ENCODE assay signal across 11 mouse cellular contexts in genomic region chr6:30176496-30176895, GRCm38 (mm10).
A peak's percentile ranks its signal among the peaks of the same experiment; 100 is the strongest.
DNase-seq lines count a peak whose midpoint lies in the region; ATAC-seq and TF ChIP-seq lines count a peak whose summit lies in the region.
"Had no signal": no experiment of that assay in that cellular context is flagged by ENCODE, and none has a peak within 500 bp of the region (broad histone marks: within the 10 kb centered on the region; RNA-seq: fewer than 3 reads in every experiment).

No protein-coding gene starts in this region.

- peaks cover 95% of the 10 kb centered on the region for H3K27me3 ChIP-seq in heart, embryonic 12.5 days (replicated peaks)
- peaks cover 100% of the 10 kb centered on the region for H3K27me3 ChIP-seq in liver, embryonic 13.5 days
- peaks cover 93% of the 10 kb centered on the region for H3K27me3 ChIP-seq in limb, embryonic 11.5 days (ENCODE audit: control insufficient read depth, insufficient read depth, low read length)

- in situ Hi-C loops in ES-E14 (cut with MboI; ENCODE audit: low sequenced_read_pairs in 2 of 2, unreplicated experiment in 2 of 2): no loop called here

- no peak overlapping the region for H3K9ac ChIP-seq in heart, embryonic 12.5 days
- H3K9ac ChIP-seq in liver, embryonic 13.5 days: no peak overlapping the region
- peak overlapping the region; percentile 72 for H3K9ac ChIP-seq in ES-E14 (ENCODE audit: insufficient read depth, low read depth, low read length, poor library complexity, severe bottlenecking)
- H3K9ac ChIP-seq in limb, embryonic 11.5 days (ENCODE audit: low read length): no peak overlapping the region

- WGBS in heart, embryonic 12.5 days: 3% methylated on average over 12 of the region's 12 CpGs
- 6% methylated on average over 12 of the region's 12 CpGs for WGBS in liver, embryonic 13.5 days (ENCODE audit: insufficient replicate concordance)
- 2% methylated on average over 12 of the region's 12 CpGs for WGBS in limb, embryonic 11.5 days

- peaks cover 59% of the 10 kb centered on the region for H3K4me1 ChIP-seq in heart, embryonic 12.5 days (replicated peaks)
- peaks cover 60% of the 10 kb centered on the region for H3K4me1 ChIP-seq in liver, embryonic 13.5 days (replicated peaks)
- peaks cover 10 to 25% of the 10 kb centered on the region in 2 experiments for H3K4me1 ChIP-seq in ES-E14 (ENCODE audit: control insufficient read depth in 2 of 2, insufficient read depth in 2 of 2, low read length in 2 of 2, poor library complexity in 1 of 2)
- peaks cover 31% of the 10 kb centered on the region for H3K4me1 ChIP-seq in limb, embryonic 11.5 days (ENCODE audit: control insufficient read depth, insufficient read depth, low read length)

- DNase-seq in heart, postnatal 4 days: no peak
- no peak for DNase-seq in liver, embryonic 13.5 days
- no peak for DNase-seq in liver
- DNase-seq in ES-E14 (ENCODE audit: low read depth, low spot score): no peak
- peak; percentile 47 for DNase-seq in limb, embryonic 11.5 days (ENCODE audit: low spot score)
- DNase-seq in testis, postnatal 10 days (ENCODE audit: low spot score): no peak
- DNase-seq: right cerebral cortex, postnatal 4 days had no signal

- H3K4me3 ChIP-seq in heart, embryonic 12.5 days: peak overlapping the region; percentile 44
- 0 out of 2 replicates have a peak overlapping the region, but pooled peaks have one; percentile 53 for H3K4me3 ChIP-seq in liver, embryonic 13.5 days (replicated peaks)
- peak overlapping the region; percentile 85 to 98 for H3K4me3 ChIP-seq in ES-E14 (ENCODE audit: insufficient read depth in 1 of 2, low read depth in 1 of 2, low read length in 2 of 2, poor library complexity in 1 of 2, severe bottlenecking in 1 of 2)
- no peak overlapping the region for H3K4me3 ChIP-seq in limb, embryonic 11.5 days (ENCODE audit: low read depth, low read length)
- H3K4me3 ChIP-seq: left cerebral cortex, adult 2 months had no signal

- no peaks in the 10 kb centered on the region for H3K9me3 ChIP-seq in heart, embryonic 12.5 days (replicated peaks)
- H3K9me3 ChIP-seq in liver, embryonic 13.5 days (replicated peaks): no peaks in the 10 kb centered on the region
- no peaks in the 10 kb centered on the region for H3K9me3 ChIP-seq in ES-E14 (ENCODE audit: control insufficient read depth, insufficient read depth, low read depth, low read length)
- H3K9me3 ChIP-seq in limb, embryonic 11.5 days (ENCODE audit: control insufficient read depth, low read length): no peaks in the 10 kb centered on the region; the same call in 1 of the 2 replicates

- no peak overlapping the region for H3K27ac ChIP-seq in heart, embryonic 12.5 days (ENCODE audit: poor library complexity, severe bottlenecking)
- no peak overlapping the region for H3K27ac ChIP-seq in liver, embryonic 13.5 days
- H3K27ac ChIP-seq in ES-E14 (ENCODE audit: insufficient read depth, low read depth, low read length, poor library complexity, severe bottlenecking): no peak overlapping the region
- no peak overlapping the region for H3K27ac ChIP-seq in limb, embryonic 11.5 days (replicated peaks; ENCODE audit: low read depth, low read length)
- H3K27ac ChIP-seq: left cerebral cortex, adult 2 months had no signal

- no peak for ATAC-seq in heart, embryonic 12.5 days (ENCODE audit: insufficient number of reproducible peaks, low FRiP score)
- no peak for ATAC-seq in liver, embryonic 13.5 days (ENCODE audit: low read depth)
- no peak for ATAC-seq in limb, embryonic 11.5 days (ENCODE audit: insufficient number of reproducible peaks, low FRiP score, low TSS enrichment, low read depth)
- ATAC-seq in granulocyte monocyte progenitor cell, adult 5-6 weeks (replicated peaks; ENCODE audit: poor library complexity, severe bottlenecking): no peak
- ATAC-seq: hindbrain, embryonic 16.5 days had no signal

- H3K4me2 ChIP-seq in heart, embryonic 12.5 days: peak overlapping the region; percentile 69
- H3K4me2 ChIP-seq in liver, embryonic 13.5 days: 0 out of 2 replicates have a peak overlapping the region, but pooled peaks have one; percentile 67
- peak overlapping the region; percentile 33 for H3K4me2 ChIP-seq in limb, embryonic 11.5 days (ENCODE audit: low read depth, severe bottlenecking)

- no peaks in the 10 kb centered on the region for H3K36me3 ChIP-seq in heart, embryonic 12.5 days
- no peaks in the 10 kb centered on the region for H3K36me3 ChIP-seq in liver, embryonic 13.5 days
- peaks cover 5% of the 10 kb centered on the region; the same call in 1 of the 2 replicates for H3K36me3 ChIP-seq in ES-E14 (ENCODE audit: control insufficient read depth, insufficient read depth, low read length, poor library complexity, severe bottlenecking)
- no peaks in the 10 kb centered on the region for H3K36me3 ChIP-seq in limb, embryonic 11.5 days (ENCODE audit: control insufficient read depth, insufficient read depth, low read length)

TF ChIP-seq in ES-E14, 5 proteins besides CTCF, POLR2A, EP300 and RAD21:
- no peak for TF ChIP-seq ZC3H11A (IDR thresholded peaks at IDR 0.05; ENCODE audit: borderline replicate concordance, low read depth, low read length)
- TF ChIP-seq HCFC1 (IDR thresholded peaks at IDR 0.05; ENCODE audit: borderline replicate concordance, insufficient read depth, low read length): no peak
